Mouse (Mus musculus) ovary, adult 10 weeks (tissue): ENCODE data around the gene Vmn2r12. TPM values are rescaled to one million over a fixed set of nuclear protein-coding genes. Genes with fewer than 3 reads are reported as not detected.

Experiments used
- polyA plus RNA-seq: library from polyadenylated mRNA; stranded (reverse); fragments of 350-450 nt; fragmentation: Illumina TruSeq; extraction: RNeasy Lipid Tissue Mini Kit (QIAGEN cat#74804); gene quantifications from one replicate; pipeline ENCODE4 v1.2.3, GENCODE M21; 2014

Gene Vmn2r12
- not detected for polyA plus RNA-seq

GRCm38 (mm10) chr5:109097850-109098249 is at the start of gene Vmn2r12:
Vmn2r12 (minus strand) TSS chr5:109097950.

GRCm38 (mm10) chr5:109059469-109059868 is 38.3 kb downstream of the Vmn2r12 start, which contains the start of gene Vmn2r11:
Vmn2r11 (minus strand) TSS chr5:109059569.

Other genes with a start within 250 kb of the Vmn2r12 start
- gene Vmn2r9, start 245.3 kb downstream of the Vmn2r12 start, polyA plus RNA-seq = not detected
- gene Vmn2r10, start 91.4 kb downstream of the Vmn2r12 start, polyA plus RNA-seq = not detected
- not detected for gene Vmn2r11, start 38.4 kb downstream of the Vmn2r12 start, polyA plus RNA-seq
- gene Vmn2r13, start 94.2 kb upstream of the Vmn2r12 start, polyA plus RNA-seq = not detected
- gene Vmn2r14, start 126.8 kb upstream of the Vmn2r12 start, polyA plus RNA-seq = not detected
- not detected for gene Vmn2r15, start 199.7 kb upstream of the Vmn2r12 start, polyA plus RNA-seq
- not detected for gene Vmn2r16, start 232.2 kb upstream of the Vmn2r12 start, polyA plus RNA-seq